Mouse (Mus musculus): Measurements from ENCODE around the gene Cldn3. TPM values are rescaled to one million over a fixed set of nuclear protein-coding genes. Genes with fewer than 3 reads are reported as not detected.

The Cldn3 gene
- polyA plus RNA-seq, 1 experiment = not detected

DNA sequence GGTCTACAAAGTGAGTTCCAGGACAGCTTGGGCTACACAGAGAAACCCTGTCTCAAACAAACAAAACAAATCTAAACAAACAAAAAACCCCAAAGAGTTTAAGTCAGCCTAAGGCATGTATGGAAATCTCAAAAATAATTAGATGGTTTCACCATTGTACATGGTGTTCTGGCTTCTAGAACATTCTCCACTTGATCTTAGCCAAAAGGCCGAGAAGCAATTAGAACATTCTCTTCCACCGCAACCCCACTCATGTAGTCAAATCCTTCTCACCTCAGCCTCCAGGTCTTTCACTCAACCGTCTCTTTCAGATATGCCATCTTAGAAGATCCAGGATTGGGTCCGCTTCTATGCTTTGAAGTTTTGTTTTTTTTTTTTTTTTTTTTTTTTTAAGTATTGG is 13.8 kb downstream of the Cldn3 start:
- Histone ChIP-seq H3K4me1 (ENCODE audit: control insufficient read depth, insufficient read depth, low read length) (0 out of 2 replicates have a peak, but pooled peaks cover 2% of the 10 kb centered on the region), H3K27ac (ENCODE audit: insufficient read depth, low read depth, low read length) (no peak overlapping the region), H3K4me3 (ENCODE audit: insufficient read depth, low read length) (no peak overlapping the region)
- no peak for TF ChIP-seq CTCF (IDR thresholded peaks at IDR 0.05; ENCODE audit: low read depth, low read length)
- TF ChIP-seq POLR2A (IDR thresholded peaks at IDR 0.05; ENCODE audit: borderline replicate concordance, low read depth, low read length) = no peak

DNA sequence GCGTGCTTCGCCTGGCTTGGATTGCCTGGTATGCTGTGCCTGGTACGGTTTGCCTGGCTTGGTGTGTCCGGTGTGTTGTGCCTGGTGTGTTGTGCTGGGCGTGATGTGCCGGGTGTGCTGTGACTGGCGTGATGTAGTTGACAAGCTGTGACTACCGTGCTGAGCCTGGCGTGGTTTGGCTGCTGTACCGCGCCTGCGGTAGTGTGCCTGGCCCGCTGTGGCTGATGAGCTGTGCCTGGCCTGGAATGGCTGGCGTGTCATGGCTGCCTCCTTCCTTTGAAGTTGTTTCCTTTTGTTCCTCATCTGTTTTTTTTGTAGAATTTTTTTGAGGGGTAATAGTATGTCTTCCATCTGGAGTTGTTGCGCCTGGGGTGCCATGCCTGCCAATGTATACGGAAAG is 14.7 kb downstream of the Cldn3 start:
- no peak overlapping the region for H3K27ac ChIP-seq (ENCODE audit: insufficient read depth, low read depth, low read length)
- H3K4me1 ChIP-seq (ENCODE audit: control insufficient read depth, insufficient read depth, low read length) = 0 out of 2 replicates have a peak, but pooled peaks cover 2% of the 10 kb centered on the region
- TF ChIP-seq POLR2A (IDR thresholded peaks at IDR 0.05; ENCODE audit: borderline replicate concordance, low read depth, low read length) (no peak), CTCF (IDR thresholded peaks at IDR 0.05; ENCODE audit: low read depth, low read length) (no peak)
- no peak overlapping the region for H3K4me3 ChIP-seq (ENCODE audit: insufficient read depth, low read length)

GRCm38 (mm10) chr5:135001309-135001708 is 15.3 kb downstream of the Cldn3 start:
- H3K4me3 ChIP-seq (ENCODE audit: insufficient read depth, low read length) = no peak overlapping the region
- no peak for TF ChIP-seq CTCF (IDR thresholded peaks at IDR 0.05; ENCODE audit: low read depth, low read length)
- 0 out of 2 replicates have a peak, but pooled peaks cover 2% of the 10 kb centered on the region for H3K4me1 ChIP-seq (ENCODE audit: control insufficient read depth, insufficient read depth, low read length)
- no peak overlapping the region for H3K27ac ChIP-seq (ENCODE audit: insufficient read depth, low read depth, low read length)

GRCm38 (mm10) chr5:135002151-135002550 is 16.1 kb downstream of the Cldn3 start:
- TF ChIP-seq POLR2A (IDR thresholded peaks at IDR 0.05; ENCODE audit: borderline replicate concordance, low read depth, low read length) (no peak), CTCF (IDR thresholded peaks at IDR 0.05; ENCODE audit: low read depth, low read length) (no peak)
- 0 out of 2 replicates have a peak, but pooled peaks cover 2% of the 10 kb centered on the region for H3K4me1 ChIP-seq (ENCODE audit: control insufficient read depth, insufficient read depth, low read length)
- no peak overlapping the region for H3K27ac ChIP-seq (ENCODE audit: insufficient read depth, low read depth, low read length)
- no peak overlapping the region for H3K4me3 ChIP-seq (ENCODE audit: insufficient read depth, low read length)

- peaks cover 9% of the 10 kb centered on the region for H3K4me1 ChIP-seq (ENCODE audit: control insufficient read depth, insufficient read depth, low read length)
- peak overlapping the region; percentile 57 for H3K4me3 ChIP-seq (ENCODE audit: insufficient read depth, low read length)
- H3K27ac ChIP-seq (ENCODE audit: insufficient read depth, low read depth, low read length) = peak overlapping the region; percentile 58
- TF ChIP-seq CTCF (IDR thresholded peaks at IDR 0.05; ENCODE audit: low read depth, low read length) (no peak), POLR2A (IDR thresholded peaks at IDR 0.05; ENCODE audit: borderline replicate concordance, low read depth, low read length) (no peak)
These were observed 22.0 kb downstream of the Cldn3 start for GRCm38 (mm10) chr5:135007802-135008571.

DNA sequence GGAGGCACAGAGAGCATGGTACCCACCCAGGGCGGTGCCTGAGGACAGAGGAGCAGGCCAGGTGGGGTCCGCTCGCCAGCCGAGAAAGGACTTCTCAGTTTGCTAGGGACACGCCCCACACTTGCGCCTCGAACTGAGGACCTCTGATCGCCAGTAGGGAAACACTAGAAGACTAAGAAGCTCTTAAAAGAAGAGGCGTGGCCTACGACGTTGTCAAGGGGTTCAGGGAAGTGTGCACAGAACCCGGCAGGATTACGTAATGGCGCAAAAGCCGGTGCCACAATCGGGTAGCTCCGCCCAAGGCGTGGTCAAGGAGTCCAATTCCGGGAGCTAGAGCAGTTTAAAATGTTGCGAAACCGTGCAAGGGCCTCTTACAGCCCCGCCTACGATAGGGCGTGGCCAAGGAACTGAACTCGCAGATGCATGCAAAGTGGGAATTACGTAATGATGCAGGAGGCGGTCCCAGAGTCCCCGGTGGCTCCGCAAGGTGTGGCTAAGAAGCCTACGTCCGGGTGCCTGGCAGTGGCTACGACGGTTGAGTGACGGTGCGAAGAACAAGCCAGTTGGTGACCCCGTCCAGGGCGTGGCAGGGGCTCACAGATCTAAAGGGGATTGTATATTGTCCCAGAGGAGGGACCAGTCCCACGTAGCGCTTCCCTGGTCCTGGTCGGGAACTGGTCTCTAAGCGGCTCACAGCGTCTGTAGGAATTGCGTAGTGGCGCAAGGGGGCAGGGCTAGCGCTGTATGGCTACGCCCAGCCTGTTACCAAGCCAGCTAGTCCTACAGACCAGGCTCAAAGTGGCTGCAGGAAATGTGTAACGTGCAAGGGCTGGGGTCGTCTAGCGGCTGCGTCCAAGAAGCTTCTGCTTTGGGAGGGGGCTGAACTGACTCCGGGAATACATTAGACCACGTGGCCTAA is 22.9 kb downstream of the Cldn3 start, which contains the start of gene Abhd11:
Gene Abhd11, plus strand, starts transcription at position 482 of the 919 bp plus-strand sequence.
- Histone ChIP-seq H3K4me3 (ENCODE audit: insufficient read depth, low read length) (peak within 1 kb of the TSS; percentile 79), H3K27ac (ENCODE audit: insufficient read depth, low read depth, low read length) (peak within 1 kb of the TSS; percentile 90), H3K4me1 (ENCODE audit: control insufficient read depth, insufficient read depth, low read length) (peaks cover 9% of the 10 kb centered on the region)
- TF ChIP-seq CTCF (IDR thresholded peaks at IDR 0.05; ENCODE audit: low read depth, low read length) (no peak), POLR2A (IDR thresholded peaks at IDR 0.05; ENCODE audit: borderline replicate concordance, low read depth, low read length) (no peak)

- peaks cover 9% of the 10 kb centered on the region for H3K4me1 ChIP-seq (ENCODE audit: control insufficient read depth, insufficient read depth, low read length)
- TF ChIP-seq POLR2A (IDR thresholded peaks at IDR 0.05; ENCODE audit: borderline replicate concordance, low read depth, low read length) (0 out of 2 replicates have a peak, but pooled peaks have one; percentile 14), CTCF (IDR thresholded peaks at IDR 0.05; ENCODE audit: low read depth, low read length) (no peak)
- peak overlapping the region; percentile 90 for H3K27ac ChIP-seq (ENCODE audit: insufficient read depth, low read depth, low read length)
- peak overlapping the region; percentile 79 for H3K4me3 ChIP-seq (ENCODE audit: insufficient read depth, low read length)
These were observed 23.7 kb downstream of the Cldn3 start for GRCm38 (mm10) chr5:135009590-135010319.

- TF ChIP-seq POLR2A (IDR thresholded peaks at IDR 0.05; ENCODE audit: borderline replicate concordance, low read depth, low read length) = no peak
- Histone ChIP-seq H3K4me3 (ENCODE audit: insufficient read depth, low read length) (peak overlapping the region; percentile 79), H3K4me1 (ENCODE audit: control insufficient read depth, insufficient read depth, low read length) (peaks cover 9% of the 10 kb centered on the region), H3K27ac (ENCODE audit: insufficient read depth, low read depth, low read length) (peak overlapping the region; percentile 90)
These were observed 24.3 kb downstream of the Cldn3 start for GRCm38 (mm10) chr5:135010320-135010709.

Data from bone marrow macrophage, adult 2 months (primary cell).